Mouse (Mus musculus): ENCODE results near the gene Palm2.

DNA sequence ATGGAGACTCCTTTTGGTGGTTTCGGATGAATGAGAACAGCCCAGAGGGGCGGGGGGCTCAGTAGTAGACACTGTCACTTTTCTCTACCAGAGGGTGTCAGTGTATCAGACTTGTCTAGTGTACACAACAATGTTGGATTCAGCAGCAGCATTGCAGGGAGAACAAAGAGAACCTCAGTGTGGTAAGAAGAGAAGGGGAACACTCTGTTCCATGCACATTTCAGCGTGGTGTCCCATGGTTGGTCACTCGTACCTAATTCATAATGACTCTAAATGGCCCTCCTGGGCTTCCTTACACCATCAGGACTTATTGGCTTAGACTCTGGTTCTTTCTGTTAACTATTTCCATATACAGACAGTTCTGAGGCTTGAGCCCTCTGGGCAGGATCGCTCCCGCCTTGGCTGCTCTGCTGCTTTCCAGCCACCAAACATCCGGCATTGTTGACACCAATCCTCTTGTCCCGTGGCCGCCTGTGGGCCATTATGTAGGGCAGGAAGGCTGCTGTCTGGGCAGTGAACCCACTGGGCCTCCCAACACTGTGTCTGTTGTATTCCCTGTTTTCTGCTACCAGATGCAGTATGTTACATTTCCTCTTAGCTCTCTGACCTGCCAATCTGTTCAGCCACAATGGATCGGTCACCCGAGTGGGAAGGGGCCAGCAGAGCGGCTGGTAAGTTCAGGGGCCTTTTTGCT lies 264.0 kb downstream of the Palm2 start:
- TF ChIP-seq POLR2A (IDR thresholded peaks at IDR 0.05; ENCODE audit: insufficient read depth, low read depth, low read length), result no peak
- TF ChIP-seq CTCF (IDR thresholded peaks at IDR 0.05; ENCODE audit: insufficient read depth, low read depth, low read length), result no peak

Measured in olfactory bulb, adult 2 months (tissue).